Mouse (Mus musculus) forebrain, embryonic 11.5 days (tissue): ENCODE measurements at regions not wholly inside any gene's neighbourhood (a gene's known extent, or its start where the extent isn't known, plus 50 kb on each side); places are given as distances from the start of the nearest gene placed in this dataset.

Experiments used
- ATAC-seq: fragments of 200-750 bp; cut with Nextera tagmentation; replicated peaks from 2 replicates; pipeline ENCODE4 v1.8.0; 2017; ENCODE audit warnings: moderate TSS enrichment; ENCODE audit not compliant: low FRiP score
- DNase-seq: peaks from one replicate; pipeline ENCODE4 v3.0.0-alpha.2; 2017; ENCODE audit warnings: low spot score
- H3K27ac ChIP-seq: fragments of 300-500 bp; sonication (generic); 2 replicates; pipeline ENCODE4 v1.5.1; 2014; ENCODE audit warnings: low read depth, low read length
- H3K27me3 ChIP-seq: fragments of 300-500 bp; sonication (generic); 2 replicates; pipeline ENCODE4 v1.6.1; 2014; ENCODE audit warnings: mild to moderate bottlenecking, low read length, mixed read lengths; ENCODE audit not compliant: control insufficient read depth, insufficient read depth
- H3K36me3 ChIP-seq: fragments of 300-500 bp; sonication (generic); 2 replicates; pipeline ENCODE4 v1.6.1; 2014; ENCODE audit warnings: mild to moderate bottlenecking, low read length, moderate library complexity, mixed read lengths; ENCODE audit not compliant: control insufficient read depth, insufficient read depth
- H3K4me1 ChIP-seq: fragments of 300-500 bp; sonication (generic); replicated peaks from 2 replicates; pipeline ENCODE4 v1.6.1; 2014; ENCODE audit warnings: low read length, mixed read lengths; ENCODE audit not compliant: control insufficient read depth, insufficient read depth
- H3K4me2 ChIP-seq: fragments of 300-500 bp; sonication (generic); 2 replicates; pipeline ENCODE4 v1.6.1; 2014; ENCODE audit warnings: low read depth, mild to moderate bottlenecking, low read length, moderate library complexity, mixed read lengths; ENCODE audit not compliant: severe bottlenecking
- H3K4me3 ChIP-seq: fragments of 300-500 bp; sonication (generic); 2 replicates; pipeline ENCODE4 v1.5.1; 2014; ENCODE audit warnings: low read depth, low read length
- H3K9ac ChIP-seq: fragments of 300-500 bp; sonication (generic); 2 replicates; pipeline ENCODE4 v1.6.1; 2014; ENCODE audit warnings: low read length
- H3K9me3 ChIP-seq: fragments of 300-500 bp; sonication (generic); 2 replicates; pipeline ENCODE4 v1.6.1; 2016; ENCODE audit warnings: low read length, mixed read lengths; ENCODE audit not compliant: control insufficient read depth
- WGBS: fragments of 180-500 bp; shearing (Covaris S2); extraction: QIAGEN DNeasy Blood & Tissue Kit; methylation state at CpG from one replicate; pipeline ENCODE4 v1.1.7; 2014; 5-methylcytosine and 5-hydroxymethylcytosine counted together

- Histone ChIP-seq H3K9me3 (no peaks in the 10 kb centered on the region), H3K4me2 (no peak overlapping the region), H3K27me3 (no peaks in the 10 kb centered on the region), H3K4me3 (no peak overlapping the region), H3K4me1 (no peaks in the 10 kb centered on the region), H3K27ac (no peak overlapping the region), H3K36me3 (no peaks in the 10 kb centered on the region), H3K9ac (no peak overlapping the region)
- peak; percentile 73 for ATAC-seq
- WGBS = 51% methylated on average over 3 of the region's 3 CpGs
- DNase-seq = no peak
These were observed 1533.6 kb upstream of the Tenm4 start for GRCm38 (mm10) chr7:94637367-94638023.

- ATAC-seq = peak; percentile 89
- H3K9ac ChIP-seq = no peak overlapping the region
- H3K9me3 ChIP-seq = no peaks in the 10 kb centered on the region
- H3K27ac ChIP-seq = 0 out of 2 replicates have a peak overlapping the region, but pooled peaks have one; percentile 39
- no peaks in the 10 kb centered on the region for H3K27me3 ChIP-seq
- WGBS = 30% methylated on average over 7 of the region's 7 CpGs
- peaks cover 2% of the 10 kb centered on the region; the same call in 1 of the 2 replicates for H3K4me1 ChIP-seq
- DNase-seq = no peak
- H3K36me3 ChIP-seq = no peaks in the 10 kb centered on the region
- H3K4me2 ChIP-seq = no peak overlapping the region
- H3K4me3 ChIP-seq = no peak overlapping the region
These were observed 1526.3 kb upstream of the Tenm4 start for GRCm38 (mm10) chr7:94644560-94645285.

GRCm38 (mm10) chr7:94645337-94645736 is 1525.7 kb upstream of the Tenm4 start:
- Histone ChIP-seq H3K27ac (peak overlapping the region; percentile 57), H3K9ac (no peak overlapping the region), H3K27me3 (no peaks in the 10 kb centered on the region), H3K4me3 (no peak overlapping the region), H3K9me3 (no peaks in the 10 kb centered on the region), H3K36me3 (no peaks in the 10 kb centered on the region), H3K4me1 (peaks cover 2% of the 10 kb centered on the region; the same call in 1 of the 2 replicates), H3K4me2 (no peak overlapping the region)
- no peak for DNase-seq
- ATAC-seq = peak; percentile 61
- WGBS = 36% methylated on average over 4 of the region's 4 CpGs

- no peak overlapping the region for H3K9ac ChIP-seq
- DNase-seq (no peak), ATAC-seq (no peak)
- H3K4me2 ChIP-seq = no peak overlapping the region
- 77% methylated on average over 1 of the region's 1 CpGs for WGBS
- H3K4me1 ChIP-seq = peaks cover 2% of the 10 kb centered on the region; the same call in 1 of the 2 replicates
- no peaks in the 10 kb centered on the region for H3K36me3 ChIP-seq
- H3K9me3 ChIP-seq = no peaks in the 10 kb centered on the region
- H3K27ac ChIP-seq = no peak overlapping the region
- H3K4me3 ChIP-seq = no peak overlapping the region
- H3K27me3 ChIP-seq = no peaks in the 10 kb centered on the region
These were observed 1520.6 kb upstream of the Tenm4 start for GRCm38 (mm10) chr7:94650462-94650861.

GRCm38 (mm10) chr7:94666392-94667155 is 1504.5 kb upstream of the Tenm4 start:
- H3K9me3 ChIP-seq = no peaks in the 10 kb centered on the region
- H3K4me3 ChIP-seq = no peak overlapping the region
- no peaks in the 10 kb centered on the region for H3K27me3 ChIP-seq
- H3K27ac ChIP-seq = no peak overlapping the region
- H3K9ac ChIP-seq = no peak overlapping the region
- no peak for DNase-seq
- ATAC-seq = 0 out of 2 replicates have a peak, but pooled peaks have one; percentile 34
- no peaks in the 10 kb centered on the region for H3K36me3 ChIP-seq
- no peaks in the 10 kb centered on the region for H3K4me1 ChIP-seq
- H3K4me2 ChIP-seq = no peak overlapping the region
- WGBS = 69% methylated on average over 4 of the region's 4 CpGs

GRCm38 (mm10) chr7:94668296-94668695 is 1502.8 kb upstream of the Tenm4 start:
- DNase-seq (no peak), ATAC-seq (peak; percentile 45; the same call in 1 of the 2 replicates)
- WGBS = 31% methylated on average over 1 of the region's 1 CpGs
- Histone ChIP-seq H3K4me1 (no peaks in the 10 kb centered on the region), H3K27ac (no peak overlapping the region), H3K27me3 (no peaks in the 10 kb centered on the region), H3K4me3 (no peak overlapping the region), H3K36me3 (no peaks in the 10 kb centered on the region), H3K9me3 (no peaks in the 10 kb centered on the region), H3K9ac (no peak overlapping the region), H3K4me2 (no peak overlapping the region)

GRCm38 (mm10) chr7:94668836-94669396 is 1502.1 kb upstream of the Tenm4 start:
- WGBS = 59% methylated on average over 2 of the region's 2 CpGs
- Histone ChIP-seq H3K36me3 (no peaks in the 10 kb centered on the region), H3K27me3 (no peaks in the 10 kb centered on the region), H3K9me3 (no peaks in the 10 kb centered on the region), H3K4me2 (no peak overlapping the region), H3K9ac (no peak overlapping the region), H3K4me3 (no peak overlapping the region), H3K4me1 (no peaks in the 10 kb centered on the region), H3K27ac (no peak overlapping the region)
- DNase-seq (no peak), ATAC-seq (no peak)

GRCm38 (mm10) chr7:94687887-94688286 is 1483.2 kb upstream of the Tenm4 start:
- Histone ChIP-seq H3K36me3 (no peaks in the 10 kb centered on the region), H3K27me3 (no peaks in the 10 kb centered on the region), H3K4me1 (no peaks in the 10 kb centered on the region), H3K9ac (no peak overlapping the region), H3K9me3 (no peaks in the 10 kb centered on the region), H3K4me3 (no peak overlapping the region), H3K4me2 (no peak overlapping the region), H3K27ac (no peak overlapping the region)
- no peak for ATAC-seq
- DNase-seq = no peak
- WGBS = 11% methylated on average over 2 of the region's 2 CpGs
